Mouse (Mus musculus): ENCODE data around the gene Arhgef7. TPM values are rescaled to one million over a fixed set of nuclear protein-coding genes. Genes with fewer than 3 reads are reported as not detected.
A peak's percentile ranks its signal among the peaks of the same experiment; 100 is the strongest.

Gene Arhgef7
- polyA plus RNA-seq (2015; fragmentation: Nextera tagmentation; extraction: Ambion mirVana), result 23.9 and 24.0 TPM in 2 replicates

DNA sequence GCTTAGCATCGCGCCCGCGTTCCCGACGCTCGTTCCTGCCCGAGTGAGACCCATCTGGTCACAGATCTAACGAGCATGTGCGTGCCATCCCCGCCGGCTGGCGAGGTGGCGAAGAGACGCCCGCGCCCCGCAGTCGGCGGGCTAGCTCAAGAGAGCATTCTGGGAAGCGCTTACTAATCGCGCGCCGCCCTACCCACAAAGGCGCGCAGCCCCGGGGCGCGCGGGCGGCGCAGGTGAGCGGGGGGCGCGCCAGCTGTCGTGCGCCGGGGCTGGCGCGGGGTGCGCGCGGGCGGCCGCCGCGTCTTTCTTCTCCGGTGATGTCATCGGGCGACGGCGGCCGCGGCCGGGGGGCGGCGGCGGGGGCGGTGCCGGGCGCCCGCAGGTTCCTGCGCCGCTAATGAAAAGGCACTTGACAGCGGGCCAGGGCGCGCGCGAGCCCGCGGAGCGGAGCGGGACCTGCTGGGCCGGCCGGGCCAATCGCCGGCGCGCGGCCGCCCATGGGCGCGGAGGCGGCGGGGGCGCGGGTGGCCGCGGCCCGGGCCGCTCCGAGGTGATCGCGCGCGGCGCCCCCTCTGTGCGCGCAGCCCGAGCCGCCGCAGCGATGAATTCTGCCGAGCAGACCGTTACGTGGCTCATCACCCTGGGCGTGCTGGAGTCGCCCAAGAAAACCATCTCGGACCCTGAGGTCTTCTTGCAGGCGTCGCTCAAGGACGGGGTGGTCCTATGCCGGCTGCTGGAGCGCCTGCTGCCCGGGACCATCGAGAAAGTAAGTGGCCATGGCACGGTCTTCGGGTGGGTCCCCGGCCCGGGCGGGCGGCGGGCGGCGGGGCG, at the start of gene Arhgef7:
TSS of gene Arhgef7 (plus strand) at position 71 of the 831 bp plus-strand sequence.
- Histone ChIP-seq H3K4me2 (ENCODE audit: low read depth, low read length) (peak within 1 kb of the TSS; percentile 97), H3K27me3 (replicated peaks; ENCODE audit: control insufficient read depth, insufficient read depth, low read length) (peaks cover 49% of the 10 kb centered on the region), H3K9ac (ENCODE audit: low read depth, low read length) (peak within 1 kb of the TSS; percentile 65), H3K36me3 (ENCODE audit: control insufficient read depth, insufficient read depth, low read length) (no peaks in the 10 kb centered on the region), H3K27ac (ENCODE audit: low read length) (peak within 1 kb of the TSS; percentile 28; the same call in 1 of the 2 replicates), H3K4me3 (ENCODE audit: low read length) (peak within 1 kb of the TSS; percentile 63), H3K4me1 (ENCODE audit: control insufficient read depth, insufficient read depth, low read length) (peaks cover 7% of the 10 kb centered on the region), H3K9me3 (ENCODE audit: control insufficient read depth, low read length) (no peaks in the 10 kb centered on the region)
- WGBS, result under 1% methylated on average over 119 of the region's 127 CpGs
- peak; percentile 77 for ATAC-seq

DNA sequence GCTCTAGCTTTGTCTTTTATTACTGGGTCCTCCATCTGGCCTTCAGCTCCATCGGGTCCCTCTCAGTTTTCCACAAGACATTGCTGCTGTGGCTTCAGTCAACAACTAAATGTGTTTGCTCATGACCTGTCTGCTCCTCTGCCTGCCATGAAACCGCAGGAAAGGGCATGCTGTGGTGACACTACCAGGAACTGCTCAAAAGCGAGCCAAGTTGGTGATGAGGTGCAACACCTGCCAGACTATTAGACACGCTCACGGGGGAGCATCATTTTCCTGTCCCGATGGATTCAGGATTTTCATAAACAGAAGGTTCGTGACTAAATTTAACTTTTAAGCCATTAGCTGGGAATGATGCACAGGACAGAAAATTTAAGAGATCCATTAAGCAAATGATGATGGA, 43.0 kb upstream of the Arhgef7 start:
- no peaks in the 10 kb centered on the region for H3K27me3 ChIP-seq (replicated peaks; ENCODE audit: control insufficient read depth, insufficient read depth, low read length)
- H3K36me3 ChIP-seq (ENCODE audit: control insufficient read depth, insufficient read depth, low read length), result no peaks in the 10 kb centered on the region
- ATAC-seq, result no peak
- WGBS, result 79% methylated on average over 7 of the region's 7 CpGs
- H3K4me2 ChIP-seq (ENCODE audit: low read depth, low read length), result no peak overlapping the region
- H3K4me3 ChIP-seq (ENCODE audit: low read length), result no peak overlapping the region
- no peak overlapping the region for H3K9ac ChIP-seq (ENCODE audit: low read depth, low read length)
- H3K9me3 ChIP-seq (ENCODE audit: control insufficient read depth, low read length), result peaks cover 3% of the 10 kb centered on the region; the same call in 1 of the 2 replicates
- H3K27ac ChIP-seq (ENCODE audit: low read length), result no peak overlapping the region
- no peaks in the 10 kb centered on the region for H3K4me1 ChIP-seq (ENCODE audit: control insufficient read depth, insufficient read depth, low read length)

DNA sequence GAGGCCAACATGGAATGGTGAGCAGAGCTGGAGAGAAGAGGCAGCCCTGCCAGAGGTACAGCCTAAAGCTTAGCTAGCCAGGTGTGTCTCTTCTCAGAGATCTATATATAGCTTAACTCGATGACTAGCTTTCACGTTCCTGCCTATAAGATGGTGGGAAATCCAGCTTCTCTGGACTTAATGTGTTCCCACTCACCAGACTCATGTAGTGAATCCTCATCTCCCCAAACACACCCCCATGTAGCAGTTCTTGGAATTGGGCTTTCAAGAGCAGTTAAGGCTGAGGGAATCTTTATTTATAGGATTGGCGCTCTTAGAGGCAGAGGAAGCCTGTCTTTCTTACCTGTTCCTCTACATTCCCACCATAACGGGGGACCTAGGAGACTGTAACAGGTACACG, 40.3 kb upstream of the Arhgef7 start:
- Histone ChIP-seq H3K27me3 (replicated peaks; ENCODE audit: control insufficient read depth, insufficient read depth, low read length) (no peaks in the 10 kb centered on the region), H3K9me3 (ENCODE audit: control insufficient read depth, low read length) (peaks cover 3% of the 10 kb centered on the region; the same call in 1 of the 2 replicates), H3K27ac (ENCODE audit: low read length) (no peak overlapping the region), H3K9ac (ENCODE audit: low read depth, low read length) (no peak overlapping the region), H3K4me2 (ENCODE audit: low read depth, low read length) (no peak overlapping the region), H3K4me1 (ENCODE audit: control insufficient read depth, insufficient read depth, low read length) (no peaks in the 10 kb centered on the region), H3K36me3 (ENCODE audit: control insufficient read depth, insufficient read depth, low read length) (no peaks in the 10 kb centered on the region), H3K4me3 (ENCODE audit: low read length) (no peak overlapping the region)
- ATAC-seq, result no peak
- 89% methylated on average over 5 of the region's 5 CpGs for WGBS

DNA sequence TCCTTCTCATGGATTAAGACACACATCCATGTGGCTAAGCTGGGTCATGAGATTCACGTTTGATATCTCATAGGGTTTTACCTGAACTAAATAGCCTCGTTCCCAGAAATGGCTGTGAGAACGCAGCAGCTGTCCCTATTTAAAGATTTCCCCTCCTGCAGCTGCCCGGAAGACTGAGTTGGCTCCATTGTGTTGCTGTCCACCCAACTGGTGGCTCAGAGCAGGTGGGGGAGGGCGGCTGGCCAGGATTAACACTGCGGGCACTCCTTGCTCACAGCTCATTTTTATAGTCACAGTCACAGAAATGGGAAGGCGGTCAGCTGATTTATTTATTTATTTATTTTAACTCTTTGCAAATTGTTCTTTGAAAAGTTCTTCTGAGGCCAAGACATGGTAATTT, 37.6 kb upstream of the Arhgef7 start:
- H3K27ac ChIP-seq (ENCODE audit: low read length), result no peak overlapping the region
- H3K9ac ChIP-seq (ENCODE audit: low read depth, low read length), result no peak overlapping the region
- no peak overlapping the region for H3K4me2 ChIP-seq (ENCODE audit: low read depth, low read length)
- no peaks in the 10 kb centered on the region for H3K4me1 ChIP-seq (ENCODE audit: control insufficient read depth, insufficient read depth, low read length)
- 63% methylated on average over 7 of the region's 7 CpGs for WGBS
- H3K27me3 ChIP-seq (replicated peaks; ENCODE audit: control insufficient read depth, insufficient read depth, low read length), result no peaks in the 10 kb centered on the region
- no peak for ATAC-seq
- H3K4me3 ChIP-seq (ENCODE audit: low read length), result no peak overlapping the region
- H3K9me3 ChIP-seq (ENCODE audit: control insufficient read depth, low read length), result peaks cover 3% of the 10 kb centered on the region; the same call in 1 of the 2 replicates
- no peaks in the 10 kb centered on the region for H3K36me3 ChIP-seq (ENCODE audit: control insufficient read depth, insufficient read depth, low read length)

DNA sequence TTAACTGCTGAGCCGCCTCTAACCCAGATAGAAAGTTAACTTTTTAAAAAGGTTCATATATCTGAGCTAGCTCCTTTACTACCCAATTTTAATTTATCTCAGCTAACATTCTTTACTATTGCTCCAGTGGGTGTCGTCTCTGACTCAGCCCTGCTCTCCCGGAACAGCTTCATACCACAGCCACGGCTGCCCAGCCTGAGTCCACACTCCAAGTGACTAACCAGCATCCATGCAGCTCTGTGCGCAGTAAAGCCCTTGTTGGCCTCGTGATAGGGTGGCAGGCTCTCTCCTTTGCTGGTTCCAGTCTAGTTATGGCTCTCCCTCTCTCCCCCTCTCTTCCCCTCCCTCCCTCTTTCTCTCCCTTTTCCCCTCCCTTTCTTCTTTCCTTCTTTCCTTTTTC, 36.2 kb upstream of the Arhgef7 start:
- Histone ChIP-seq H3K9me3 (ENCODE audit: control insufficient read depth, low read length) (no peaks in the 10 kb centered on the region), H3K4me2 (ENCODE audit: low read depth, low read length) (no peak overlapping the region), H3K9ac (ENCODE audit: low read depth, low read length) (no peak overlapping the region), H3K4me1 (ENCODE audit: control insufficient read depth, insufficient read depth, low read length) (no peaks in the 10 kb centered on the region), H3K36me3 (ENCODE audit: control insufficient read depth, insufficient read depth, low read length) (no peaks in the 10 kb centered on the region), H3K27me3 (replicated peaks; ENCODE audit: control insufficient read depth, insufficient read depth, low read length) (no peaks in the 10 kb centered on the region), H3K4me3 (ENCODE audit: low read length) (no peak overlapping the region), H3K27ac (ENCODE audit: low read length) (no peak overlapping the region)
- WGBS, result 83% methylated on average over 6 of the region's 6 CpGs
- no peak for ATAC-seq

DNA sequence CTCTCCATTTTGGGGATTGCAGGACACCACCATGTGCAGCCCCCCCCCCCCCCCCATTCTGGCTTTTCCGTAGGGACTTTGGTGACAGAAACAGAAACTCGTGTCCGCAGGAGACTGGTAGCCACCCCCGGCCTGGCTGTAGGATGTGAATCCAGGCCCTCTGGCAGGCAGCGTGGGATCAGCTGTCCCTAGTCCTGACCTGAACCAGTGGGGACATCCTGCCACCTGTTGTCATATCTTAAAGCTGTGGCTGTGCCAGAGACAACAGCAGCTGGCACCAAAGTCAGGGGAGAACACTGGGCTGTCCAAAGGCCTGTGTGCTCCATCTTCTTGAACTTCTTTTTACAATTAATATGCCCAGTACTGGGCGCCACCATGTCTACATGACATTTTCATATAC, 35.8 kb upstream of the Arhgef7 start:
- H3K36me3 ChIP-seq (ENCODE audit: control insufficient read depth, insufficient read depth, low read length), result no peaks in the 10 kb centered on the region
- ATAC-seq, result no peak
- H3K27me3 ChIP-seq (replicated peaks; ENCODE audit: control insufficient read depth, insufficient read depth, low read length), result no peaks in the 10 kb centered on the region
- H3K4me3 ChIP-seq (ENCODE audit: low read length), result no peak overlapping the region
- WGBS, result 86% methylated on average over 6 of the region's 6 CpGs
- no peaks in the 10 kb centered on the region for H3K9me3 ChIP-seq (ENCODE audit: control insufficient read depth, low read length)
- H3K27ac ChIP-seq (ENCODE audit: low read length), result no peak overlapping the region
- no peak overlapping the region for H3K4me2 ChIP-seq (ENCODE audit: low read depth, low read length)
- H3K4me1 ChIP-seq (ENCODE audit: control insufficient read depth, insufficient read depth, low read length), result no peaks in the 10 kb centered on the region
- no peak overlapping the region for H3K9ac ChIP-seq (ENCODE audit: low read depth, low read length)

DNA sequence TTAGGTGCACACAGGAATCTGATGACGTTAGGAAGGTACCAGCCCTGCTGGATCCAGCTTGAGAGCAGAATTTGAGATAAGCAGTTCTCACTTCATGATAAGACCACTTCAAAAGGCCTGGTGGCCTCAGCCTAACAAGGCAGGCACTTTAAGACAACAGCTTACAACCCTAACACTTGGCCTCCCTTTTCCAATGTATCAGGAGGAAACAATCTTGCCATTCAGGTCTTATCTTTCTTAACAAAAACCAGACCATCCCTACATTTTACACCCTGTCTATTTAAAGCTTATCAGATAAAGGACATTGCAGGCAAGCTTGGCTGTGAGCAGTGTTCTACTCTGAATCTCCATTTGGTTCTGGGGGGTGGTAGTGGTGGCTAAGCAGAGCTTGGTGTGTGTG, 35.1 kb upstream of the Arhgef7 start:
- H3K9ac ChIP-seq (ENCODE audit: low read depth, low read length), result no peak overlapping the region
- no peak overlapping the region for H3K4me2 ChIP-seq (ENCODE audit: low read depth, low read length)
- H3K4me3 ChIP-seq (ENCODE audit: low read length), result no peak overlapping the region
- no peaks in the 10 kb centered on the region for H3K9me3 ChIP-seq (ENCODE audit: control insufficient read depth, low read length)
- H3K27ac ChIP-seq (ENCODE audit: low read length), result no peak overlapping the region
- no peaks in the 10 kb centered on the region for H3K4me1 ChIP-seq (ENCODE audit: control insufficient read depth, insufficient read depth, low read length)
- ATAC-seq, result peak; percentile 33; the same call in 1 of the 2 replicates
- no peaks in the 10 kb centered on the region for H3K36me3 ChIP-seq (ENCODE audit: control insufficient read depth, insufficient read depth, low read length)
- H3K27me3 ChIP-seq (replicated peaks; ENCODE audit: control insufficient read depth, insufficient read depth, low read length), result no peaks in the 10 kb centered on the region
- 32% methylated on average over 1 of the region's 1 CpGs for WGBS

DNA sequence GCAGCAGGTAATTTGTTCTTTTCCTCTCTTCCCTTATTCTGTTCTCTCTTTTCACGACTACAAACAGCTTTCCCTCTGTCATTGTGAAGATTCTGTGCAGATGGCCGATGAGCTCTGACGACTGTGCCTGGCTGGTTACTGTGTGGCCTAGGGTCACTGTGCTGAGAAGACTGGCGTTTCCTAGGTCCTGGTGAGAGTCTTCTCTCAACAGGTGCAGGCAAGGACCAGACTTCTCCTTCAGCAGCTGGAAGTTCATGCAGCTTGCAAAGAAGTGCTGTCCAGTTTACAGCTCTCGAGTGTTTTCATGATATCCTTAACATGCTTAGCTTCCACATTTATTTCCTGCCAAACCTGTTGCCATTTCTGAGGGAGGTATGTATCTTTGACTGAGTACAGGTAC, 33.5 kb upstream of the Arhgef7 start:
- ATAC-seq, result no peak
- 66% methylated on average over 5 of the region's 5 CpGs for WGBS
- H3K4me2 ChIP-seq (ENCODE audit: low read depth, low read length), result no peak overlapping the region

DNA sequence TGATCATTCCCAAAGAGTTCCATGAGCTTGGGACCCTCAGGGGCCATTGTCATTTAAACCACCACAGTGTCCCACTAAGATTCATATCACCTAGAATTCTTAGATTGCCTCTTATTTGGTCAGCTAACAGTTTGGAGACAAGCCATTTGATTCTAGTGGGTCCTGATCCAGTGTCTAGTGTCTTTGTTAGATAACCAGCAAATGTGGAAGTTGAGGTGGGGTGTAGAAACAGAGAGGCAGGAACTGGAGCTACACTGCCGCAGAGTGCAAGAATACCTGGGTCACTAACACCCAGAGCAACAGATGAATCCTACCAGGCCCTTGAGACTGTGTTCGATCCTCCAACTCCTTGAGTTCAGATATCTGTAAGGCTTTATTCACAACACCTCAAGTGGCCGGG, 31.3 kb upstream of the Arhgef7 start:
- no peaks in the 10 kb centered on the region for H3K36me3 ChIP-seq (ENCODE audit: control insufficient read depth, insufficient read depth, low read length)
- H3K4me3 ChIP-seq (ENCODE audit: low read length), result no peak overlapping the region
- no peak for ATAC-seq
- no peak overlapping the region for H3K27ac ChIP-seq (ENCODE audit: low read length)
- no peaks in the 10 kb centered on the region for H3K27me3 ChIP-seq (replicated peaks; ENCODE audit: control insufficient read depth, insufficient read depth, low read length)
- no peaks in the 10 kb centered on the region for H3K9me3 ChIP-seq (ENCODE audit: control insufficient read depth, low read length)
- no peak overlapping the region for H3K4me2 ChIP-seq (ENCODE audit: low read depth, low read length)
- 87% methylated on average over 3 of the region's 3 CpGs for WGBS
- no peak overlapping the region for H3K9ac ChIP-seq (ENCODE audit: low read depth, low read length)
- H3K4me1 ChIP-seq (ENCODE audit: control insufficient read depth, insufficient read depth, low read length), result peaks cover 7% of the 10 kb centered on the region

More for the DNA sequence above, 33.5 kb upstream of the Arhgef7 start:
- Histone ChIP-seq H3K27me3 (replicated peaks; ENCODE audit: control insufficient read depth, insufficient read depth, low read length) (no peaks in the 10 kb centered on the region), H3K4me1 (ENCODE audit: control insufficient read depth, insufficient read depth, low read length) (no peaks in the 10 kb centered on the region), H3K27ac (ENCODE audit: low read length) (no peak overlapping the region), H3K9me3 (ENCODE audit: control insufficient read depth, low read length) (no peaks in the 10 kb centered on the region), H3K4me3 (ENCODE audit: low read length) (no peak overlapping the region), H3K36me3 (ENCODE audit: control insufficient read depth, insufficient read depth, low read length) (no peaks in the 10 kb centered on the region), H3K9ac (ENCODE audit: low read depth, low read length) (no peak overlapping the region)
